Mouse (Mus musculus): ENCODE measurements at regions not wholly inside any gene's neighbourhood (a gene's known extent, or its start where the extent isn't known, plus 50 kb on each side); places are given as distances from the start of the nearest gene placed in this dataset.
"Not testable (repeated sequence)": the region's sequence is repeated elsewhere in the genome, so short reads cannot be mapped to it uniquely, and the experiment has no call there.

GRCm38 (mm10) chr8:26600127-26600526, 377.0 kb upstream of the Zfp703 start:
- DNase-seq (ENCODE audit: low spot score) = no peak

GRCm38 (mm10) chr8:26608001-26608400, 369.1 kb upstream of the Zfp703 start:
- no peak for DNase-seq (ENCODE audit: low spot score)

GRCm38 (mm10) chr8:26608588-26608987, 368.5 kb upstream of the Zfp703 start:
- no peak for DNase-seq (ENCODE audit: low spot score)

- DNase-seq (ENCODE audit: low spot score) = no peak
These were observed 365.0 kb upstream of the Zfp703 start for GRCm38 (mm10) chr8:26612153-26612552.

- DNase-seq (ENCODE audit: low spot score) = no peak
These were observed 354.6 kb upstream of the Zfp703 start for GRCm38 (mm10) chr8:26622311-26623052.

- DNase-seq (ENCODE audit: low spot score) = no peak
These were observed 350.9 kb upstream of the Zfp703 start for GRCm38 (mm10) chr8:26626186-26626585.

GRCm38 (mm10) chr8:26626651-26627077, 350.5 kb upstream of the Zfp703 start:
- DNase-seq (ENCODE audit: low spot score) = no peak

- no peak for DNase-seq (ENCODE audit: low spot score)
These were observed 349.8 kb upstream of the Zfp703 start for GRCm38 (mm10) chr8:26627191-26627891.

- no peak for DNase-seq (ENCODE audit: low spot score)
These were observed 346.6 kb upstream of the Zfp703 start for GRCm38 (mm10) chr8:26630544-26630943.

- no peak for DNase-seq (ENCODE audit: low spot score)
These were observed 341.4 kb upstream of the Zfp703 start for GRCm38 (mm10) chr8:26635701-26636100.

GRCm38 (mm10) chr8:26645375-26645774, 331.8 kb upstream of the Zfp703 start:
- not testable (repeated sequence) for DNase-seq (ENCODE audit: low spot score)

GRCm38 (mm10) chr8:26650287-26650686, 326.8 kb upstream of the Zfp703 start:
- no peak for DNase-seq (ENCODE audit: low spot score)

- peak; percentile 13 for DNase-seq (ENCODE audit: low spot score)
These were observed 321.2 kb upstream of the Zfp703 start for GRCm38 (mm10) chr8:26655897-26656296.

- DNase-seq (ENCODE audit: low spot score) = no peak
These were observed 320.6 kb upstream of the Zfp703 start for GRCm38 (mm10) chr8:26656310-26657075.

GRCm38 (mm10) chr8:26659381-26659780, 317.7 kb upstream of the Zfp703 start:
- DNase-seq (ENCODE audit: low spot score) = peak; percentile 23

GRCm38 (mm10) chr8:26669541-26669940, 307.6 kb upstream of the Zfp703 start:
- no peak for DNase-seq (ENCODE audit: low spot score)

- DNase-seq (ENCODE audit: low spot score) = no peak
These were observed 304.4 kb upstream of the Zfp703 start for GRCm38 (mm10) chr8:26672486-26673395.

GRCm38 (mm10) chr8:26677584-26678138, 299.5 kb upstream of the Zfp703 start:
- no peak for DNase-seq (ENCODE audit: low spot score)

- DNase-seq (ENCODE audit: low spot score) = no peak
These were observed 296.2 kb upstream of the Zfp703 start for GRCm38 (mm10) chr8:26680891-26681381.

- peak; percentile 29 for DNase-seq (ENCODE audit: low spot score)
These were observed 290.0 kb upstream of the Zfp703 start for GRCm38 (mm10) chr8:26687146-26687545.

GRCm38 (mm10) chr8:26688035-26688434, 289.1 kb upstream of the Zfp703 start:
- DNase-seq (ENCODE audit: low spot score) = no peak
